Mouse (Mus musculus): ENCODE data around the gene S100a6.

The S100a6 gene

GRCm38 (mm10) chr3:90600458-90601195, 12.1 kb upstream of the S100a6 start:
- 64% methylated on average over 8 of the region's 8 CpGs for WGBS

- 87% methylated on average over 11 of the region's 11 CpGs for WGBS
These were observed 11.1 kb upstream of the S100a6 start, which contains the start of gene Gm42674 for GRCm38 (mm10) chr3:90601486-90602110. Gene Gm42674, plus strand, starts transcription at chr3:90601904.

GRCm38 (mm10) chr3:90603623-90604022, 9.1 kb upstream of the S100a6 start, which contains the start of gene S100a4:
Gene S100a4, plus strand, starts transcription at chr3:90603771.
- WGBS: 71% methylated on average over 3 of the region's 3 CpGs

GRCm38 (mm10) chr3:90604416-90604815, 8.3 kb upstream of the S100a6 start:
- WGBS: 20% methylated on average over 4 of the region's 4 CpGs

- 64% methylated on average over 3 of the region's 3 CpGs for WGBS
These were observed 7.6 kb upstream of the S100a6 start for GRCm38 (mm10) chr3:90605049-90605448.

GRCm38 (mm10) chr3:90605736-90606135, 6.9 kb upstream of the S100a6 start:
- WGBS: 92% methylated on average over 2 of the region's 2 CpGs

- 94% methylated on average over 6 of the region's 6 CpGs for WGBS
These were observed 6.5 kb upstream of the S100a6 start for GRCm38 (mm10) chr3:90606185-90606584.

GRCm38 (mm10) chr3:90607361-90607760, 5.3 kb upstream of the S100a6 start:
- 92% methylated on average over 3 of the region's 3 CpGs for WGBS

GRCm38 (mm10) chr3:90608223-90608622, 4.5 kb upstream of the S100a6 start, which contains the start of gene S100a5:
Gene S100a5, plus strand, starts transcription at chr3:90608523.
- WGBS: 85% methylated on average over 3 of the region's 3 CpGs

- WGBS: 97% methylated on average over 3 of the region's 3 CpGs
These were observed 1.2 kb upstream of the S100a6 start for GRCm38 (mm10) chr3:90611494-90611893.

- WGBS: 53% methylated on average over 4 of the region's 4 CpGs
These were observed 621 bp upstream of the S100a6 start for GRCm38 (mm10) chr3:90612061-90612460.

GRCm38 (mm10) chr3:90613461-90614147, 922 bp downstream of the S100a6 start:
- WGBS: 73% methylated on average over 7 of the region's 7 CpGs

- 89% methylated on average over 6 of the region's 6 CpGs for WGBS
These were observed 1.5 kb downstream of the S100a6 start for GRCm38 (mm10) chr3:90614148-90614530.

- 82% methylated on average over 11 of the region's 11 CpGs for WGBS
These were observed 2.0 kb downstream of the S100a6 start for GRCm38 (mm10) chr3:90614611-90615251.

- WGBS: 6% methylated on average over 7 of the region's 7 CpGs
These were observed 2.7 kb downstream of the S100a6 start for GRCm38 (mm10) chr3:90615415-90615814.

- WGBS: 82% methylated on average over 1 of the region's 1 CpGs
These were observed 3.2 kb downstream of the S100a6 start for GRCm38 (mm10) chr3:90615911-90616310.

- 19% methylated on average over 1 of the region's 1 CpGs for WGBS
These were observed 4.9 kb downstream of the S100a6 start for GRCm38 (mm10) chr3:90617586-90617985.

- 68% methylated on average over 7 of the region's 7 CpGs for WGBS
These were observed 8.9 kb downstream of the S100a6 start for GRCm38 (mm10) chr3:90621552-90621951.

- 33% methylated on average over 2 of the region's 2 CpGs for WGBS
These were observed 10.9 kb downstream of the S100a6 start for GRCm38 (mm10) chr3:90623435-90624071.

GRCm38 (mm10) chr3:90625496-90625895, 12.8 kb downstream of the S100a6 start:
- WGBS: 92% methylated on average over 5 of the region's 5 CpGs

- WGBS: 81% methylated on average over 9 of the region's 9 CpGs
These were observed 13.8 kb downstream of the S100a6 start for GRCm38 (mm10) chr3:90626266-90627021.

All from cerebral cortex, adult 2 months (tissue).